Mouse (Mus musculus) thymus, adult 2 months (tissue): ENCODE measurements at regions not wholly inside any gene's neighbourhood (a gene's known extent, or its start where the extent isn't known, plus 50 kb on each side); places are given as distances from the start of the nearest gene placed in this dataset.

Source experiments
- CTCF ChIP-seq: fragments of 200-500 bp; IDR thresholded peaks from 2 replicates; pipeline ENCODE4 v1.5.1; 2012; ENCODE audit warnings: mild to moderate bottlenecking, control low read depth, low read length, moderate library complexity, borderline replicate concordance; ENCODE audit not compliant: control insufficient read depth, poor library complexity, insufficient read depth; ENCODE audit errors: extremely low read depth
- POLR2A ChIP-seq: fragments of 200-500 bp; IDR thresholded peaks from 2 replicates; pipeline ENCODE4 v1.6.1; 2012; ENCODE audit warnings: mild to moderate bottlenecking, low read length, control low read depth, moderate library complexity; ENCODE audit not compliant: control insufficient read depth, poor library complexity, insufficient read depth; ENCODE audit errors: extremely low read depth

GRCm38 (mm10) chr19:14191820-14192219, 278.5 kb downstream of the Olfr1505 start:
- TF ChIP-seq CTCF (no peak), POLR2A (no peak)
